Mouse (Mus musculus): Measurements from ENCODE around the gene 1700015G11Rik. TPM values are rescaled to one million over a fixed set of nuclear protein-coding genes. Genes with fewer than 3 reads are reported as not detected.

1700015G11Rik gene
- total and polyA plus RNA-seq, 3 experiments = not detected

GRCm38 (mm10) chr7:51975181-51975580 lies 40.3 kb downstream of the 1700015G11Rik start:
- Histone ChIP-seq H3K36me3 (replicated peaks in 1 of 2; ENCODE audit: control insufficient read depth in 1 of 2, insufficient read depth in 1 of 2, low read length in 1 of 2) (no peaks in the 10 kb centered on the region), H3K4me2 (ENCODE audit: insufficient read depth, low read depth, poor library complexity, severe bottlenecking) (no peak overlapping the region), H3K79me2 (replicated peaks; ENCODE audit: control insufficient read depth, extremely low read depth, insufficient read depth, poor library complexity, severe bottlenecking) (no peaks in the 10 kb centered on the region), H3K4me1 (ENCODE audit: control insufficient read depth in 1 of 2, insufficient read depth in 2 of 2) (no peaks in the 10 kb centered on the region), H3K27ac (ENCODE audit: insufficient read depth, low read depth) (no peak overlapping the region), H3K9ac (ENCODE audit: insufficient read depth, low read depth) (no peak overlapping the region), H3K4me3 (replicated peaks in 1 of 3; ENCODE audit: low read depth in 2 of 3, low read length in 2 of 3, poor library complexity in 1 of 3) (no peak overlapping the region), H3K9me3 (replicated peaks; ENCODE audit: low read length) (peaks cover 7% of the 10 kb centered on the region), H3K27me3 (replicated peaks) (no peaks in the 10 kb centered on the region)
- no peak for TF ChIP-seq MYC (IDR thresholded peaks at IDR 0.05; ENCODE audit: low read depth, low read length)
- no peak for TF ChIP-seq IRF4 (IDR thresholded peaks at IDR 0.05; ENCODE audit: low read depth, low read length)
- dilution Hi-C loops (cut with MboI; ENCODE audit: extremely low pct_ligation_motif_present, extremely low pct_unique_long_range_greater_than_20kb, low sequenced_read_pairs) (no loop called here), in situ Hi-C loops (cut with MboI; ENCODE audit: low pct_ligation_motif_present, low pct_unique_long_range_greater_than_20kb, low sequenced_read_pairs) (no loop called here)
- no peak for DNase-seq (ENCODE audit: extremely low read depth)

GRCm38 (mm10) chr7:51973526-51973925 lies 42.0 kb downstream of the 1700015G11Rik start:
- no peaks in the 10 kb centered on the region for H3K27me3 ChIP-seq (replicated peaks)
- H3K36me3 ChIP-seq (replicated peaks in 1 of 2; ENCODE audit: control insufficient read depth in 1 of 2, insufficient read depth in 1 of 2, low read length in 1 of 2) = no peaks in the 10 kb centered on the region
- in situ Hi-C loops (cut with MboI; ENCODE audit: low pct_ligation_motif_present, low pct_unique_long_range_greater_than_20kb, low sequenced_read_pairs) = no loop called here
- no peak for TF ChIP-seq ZMIZ1 (IDR thresholded peaks at IDR 0.05; ENCODE audit: low read depth, low read length)
- TF ChIP-seq HCFC1 (IDR thresholded peaks at IDR 0.05; ENCODE audit: low read depth, low read length) = no peak
- no peak for TF ChIP-seq MYC (IDR thresholded peaks at IDR 0.05; ENCODE audit: low read depth, low read length)
- no peak for TF ChIP-seq MEF2A (IDR thresholded peaks at IDR 0.05; ENCODE audit: borderline replicate concordance, low read depth, low read length)
- no peak for TF ChIP-seq BHLHE40 (IDR thresholded peaks at IDR 0.05; ENCODE audit: low read depth, low read length)
- no peak for TF ChIP-seq CTCF (conservative IDR thresholded peaks at IDR 0.05 in 1 of 2, IDR thresholded peaks at IDR 0.05 in 1 of 2; ENCODE audit: low read depth in 2 of 2, low read length in 2 of 2)
- no peak for TF ChIP-seq CHD2 (IDR thresholded peaks at IDR 0.05; ENCODE audit: low read length)
- TF ChIP-seq SIN3A (IDR thresholded peaks at IDR 0.05; ENCODE audit: low read length) = no peak
- TF ChIP-seq TCF12 (IDR thresholded peaks at IDR 0.05; ENCODE audit: low read depth, low read length) = no peak
- TF ChIP-seq PAX5 (IDR thresholded peaks at IDR 0.05; ENCODE audit: low read length) = no peak
- TF ChIP-seq JUND (conservative IDR thresholded peaks at IDR 0.05; ENCODE audit: low read depth, low read length) = no peak
- TF ChIP-seq GABPA (IDR thresholded peaks at IDR 0.05; ENCODE audit: insufficient replicate concordance, low read depth, low read length) = no peak
- TF ChIP-seq CHD1 (IDR thresholded peaks at IDR 0.05; ENCODE audit: low read depth, low read length) = no peak
- no peak for TF ChIP-seq TBP (conservative IDR thresholded peaks at IDR 0.05; ENCODE audit: low read depth, low read length)
- TF ChIP-seq POLR2A (IDR thresholded peaks at IDR 0.05; ENCODE audit: low read depth, low read length) = no peak
- no peak for TF ChIP-seq ELF1 (IDR thresholded peaks at IDR 0.05; ENCODE audit: low read depth, low read length)
- no peak for TF ChIP-seq IRF4 (IDR thresholded peaks at IDR 0.05; ENCODE audit: low read depth, low read length)
- no peak for TF ChIP-seq E2F4 (IDR thresholded peaks at IDR 0.05; ENCODE audit: insufficient replicate concordance, low read depth, low read length)
- H3K9me3 ChIP-seq (replicated peaks; ENCODE audit: low read length) = peaks cover 7% of the 10 kb centered on the region
- no peak overlapping the region for H3K4me2 ChIP-seq (ENCODE audit: insufficient read depth, low read depth, poor library complexity, severe bottlenecking)
- H3K27ac ChIP-seq (ENCODE audit: insufficient read depth, low read depth) = no peak overlapping the region
- H3K79me2 ChIP-seq (replicated peaks; ENCODE audit: control insufficient read depth, extremely low read depth, insufficient read depth, poor library complexity, severe bottlenecking) = no peaks in the 10 kb centered on the region
- DNase-seq (ENCODE audit: extremely low read depth) = no peak
- H3K9ac ChIP-seq (ENCODE audit: insufficient read depth, low read depth) = no peak overlapping the region
- no peaks in the 10 kb centered on the region for H3K4me1 ChIP-seq (ENCODE audit: control insufficient read depth in 1 of 2, insufficient read depth in 2 of 2)
- dilution Hi-C loops (cut with MboI; ENCODE audit: extremely low pct_ligation_motif_present, extremely low pct_unique_long_range_greater_than_20kb, low sequenced_read_pairs) = no loop called here
- no peak overlapping the region for H3K4me3 ChIP-seq (replicated peaks in 1 of 3; ENCODE audit: low read depth in 2 of 3, low read length in 2 of 3, poor library complexity in 1 of 3)
